Mouse (Mus musculus) G1E (cell line): Measurements from ENCODE around the gene Tyro3.

Experiments used
- CTCF ChIP-seq: IDR thresholded peaks from 2 replicates; pipeline ENCODE4 v1.5.1; 2012; ENCODE audit warnings: low read depth, low read length, inconsistent platforms, mixed read lengths
- GATA2 ChIP-seq: IDR thresholded peaks from 2 replicates; pipeline ENCODE4 v1.6.1; 2012; ENCODE audit warnings: low read depth, low read length, inconsistent platforms, borderline replicate concordance
- TAL1 ChIP-seq: conservative IDR thresholded peaks from 2 replicates; pipeline ENCODE4 v1.6.1; 2012; ENCODE audit warnings: low read depth, low read length, inconsistent platforms, mixed read lengths

DNA sequence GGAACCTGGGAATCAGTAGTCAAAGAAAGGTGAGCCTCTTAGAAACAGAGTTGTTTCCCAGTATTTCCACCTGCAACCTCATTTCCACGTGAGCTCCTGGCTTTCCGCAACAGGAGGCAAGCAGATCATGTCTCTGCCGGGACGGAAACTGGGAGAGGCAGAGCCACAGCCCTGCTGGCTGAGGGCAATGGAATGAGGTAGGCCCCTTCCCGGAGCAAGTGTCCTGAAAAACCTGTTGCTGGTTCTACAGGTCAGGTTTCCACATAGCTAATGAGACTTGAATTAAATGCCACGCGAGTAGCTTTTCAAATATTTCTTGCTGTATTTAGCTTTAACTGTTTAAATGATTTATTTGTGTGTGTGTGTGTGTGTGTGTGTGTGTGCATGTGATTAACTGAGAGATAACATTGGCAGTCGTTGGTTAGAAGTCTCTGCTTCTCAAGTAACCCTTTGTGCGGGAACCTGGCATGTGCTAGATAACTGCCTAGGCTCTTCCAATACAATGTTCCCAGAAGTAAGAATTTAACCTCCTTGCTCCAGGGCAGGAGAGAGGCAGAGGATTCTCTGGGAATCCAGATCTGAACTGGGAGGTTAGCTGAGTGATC lies 21.2 kb downstream of the Tyro3 start:
- TF ChIP-seq GATA2 (no peak), CTCF (no peak), TAL1 (no peak)
